Mouse (Mus musculus) heart, postnatal 0 days (tissue): ENCODE results near the gene Vat1l. TPM values are rescaled to one million over a fixed set of nuclear protein-coding genes. Genes with fewer than 3 reads are reported as not detected.

Source experiments
- ATAC-seq: fragments of 200-750 bp; cut with Nextera tagmentation; 2 replicates; pipeline ENCODE4 v1.8.0; 2017; ENCODE audit warnings: low read depth, moderate number of reproducible peaks, moderate library complexity; ENCODE audit not compliant: insufficient read depth
- DNase-seq: peaks from one replicate; pipeline ENCODE4 v3.0.0-alpha.2; 2016; ENCODE audit warnings: low spot score
- H3K27ac ChIP-seq: fragments of 300-500 bp; sonication (generic); 2 replicates; pipeline ENCODE4 v1.5.1; 2014; ENCODE audit warnings: low read depth, mild to moderate bottlenecking
- H3K27me3 ChIP-seq: fragments of 300-500 bp; sonication (generic); 2 replicates; pipeline ENCODE4 v1.6.1; 2014; ENCODE audit warnings: low read length, mixed read lengths; ENCODE audit not compliant: control insufficient read depth, insufficient read depth
- H3K36me3 ChIP-seq: fragments of 300-500 bp; sonication (generic); replicated peaks from 2 replicates; pipeline ENCODE4 v1.6.1; 2014; ENCODE audit warnings: low read length, mixed read lengths; ENCODE audit not compliant: control insufficient read depth, insufficient read depth
- H3K4me1 ChIP-seq: fragments of 300-500 bp; sonication (generic); 2 replicates; pipeline ENCODE4 v1.6.1; 2014; ENCODE audit warnings: antibody characterized with exemption; ENCODE audit not compliant: control insufficient read depth, insufficient read depth
- H3K4me2 ChIP-seq: fragments of 300-500 bp; sonication (generic); 2 replicates; pipeline ENCODE4 v1.6.1; 2014; ENCODE audit warnings: low read depth, mild to moderate bottlenecking, low read length, moderate library complexity
- H3K4me3 ChIP-seq: fragments of 300-500 bp; sonication (generic); 2 replicates; pipeline ENCODE4 v1.5.1; 2014; ENCODE audit warnings: low read depth, low read length
- H3K9ac ChIP-seq: fragments of 300-500 bp; sonication (generic); replicated peaks from 2 replicates; pipeline ENCODE4 v1.6.1; 2014; ENCODE audit warnings: low read depth, low read length, mixed read lengths
- H3K9me3 ChIP-seq: fragments of 300-500 bp; sonication (generic); replicated peaks from 2 replicates; pipeline ENCODE4 v1.6.1; 2016; ENCODE audit warnings: low read length; ENCODE audit not compliant: control insufficient read depth
- CTCF ChIP-seq: IDR thresholded peaks from 2 replicates; pipeline ENCODE4 v1.5.1; 2016; ENCODE audit warnings: antibody characterized with exemption, control low read depth, low read depth
- EP300 ChIP-seq: IDR thresholded peaks from 2 replicates; pipeline ENCODE4 v1.6.1; 2016; ENCODE audit warnings: antibody characterized with exemption, low read depth
- WGBS: fragments of 180-500 bp; shearing (Covaris S2); extraction: QIAGEN DNeasy Blood & Tissue Kit; methylation state at CpG from one replicate; pipeline ENCODE4 v1.1.7; 2014; 5-methylcytosine and 5-hydroxymethylcytosine counted together
- polyA plus RNA-seq: library from polyadenylated mRNA; unstranded; fragments of >200 nt; fragmentation: Nextera tagmentation; extraction: Ambion mirVana; gene quantifications from 2 replicates; pipeline ENCODE4 v1.2.1, GENCODE M21; 2015
- total RNA-seq: library from RNA; depleted of rRNA; stranded (reverse); fragments of >200 nt; gene quantifications from 2 replicates; pipeline ENCODE4 v1.2.3, GENCODE M21; 2014; ENCODE audit warnings: low replicate concordance

Gene Vat1l
- total and polyA plus RNA-seq, 2 experiments from 2014 or later = 0.05 to 1.2 TPM

DNA sequence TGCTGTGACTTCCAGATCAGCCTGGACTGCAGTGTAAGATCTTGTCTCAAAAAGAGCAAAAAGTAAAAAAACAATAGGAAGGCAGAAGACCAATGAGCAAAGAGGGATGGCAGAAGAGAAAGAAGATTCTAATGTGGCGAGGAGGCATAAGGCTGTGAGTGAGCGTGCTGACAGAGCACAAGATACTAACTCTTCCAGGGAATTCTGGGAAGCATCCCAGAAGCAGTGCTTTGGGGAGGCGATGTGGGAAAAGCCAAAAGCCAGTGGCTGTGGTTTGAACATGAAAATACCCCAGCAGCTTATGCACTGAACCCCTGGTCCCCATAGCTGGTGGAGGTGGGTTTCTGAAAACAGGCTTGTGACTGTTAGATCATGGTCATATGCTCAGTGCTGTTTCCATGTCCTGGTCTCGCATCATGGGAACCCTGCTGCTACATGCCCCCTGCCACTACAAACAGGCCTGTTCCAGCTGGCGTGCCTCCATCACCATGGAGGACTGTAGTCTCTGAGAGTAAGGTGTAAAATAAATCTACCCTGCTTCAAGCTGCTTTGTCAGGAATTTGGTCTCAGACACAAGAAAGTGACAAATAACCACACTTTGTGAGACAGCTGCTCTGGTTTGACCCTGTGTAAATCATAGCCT lies 54.4 kb downstream of the Vat1l start:
- ATAC-seq (no peak), DNase-seq (no peak)
- Histone ChIP-seq H3K36me3 (no peaks in the 10 kb centered on the region), H3K9me3 (no peaks in the 10 kb centered on the region), H3K4me1 (no peaks in the 10 kb centered on the region), H3K4me3 (no peak overlapping the region), H3K4me2 (no peak overlapping the region), H3K27ac (no peak overlapping the region), H3K27me3 (no peaks in the 10 kb centered on the region), H3K9ac (no peak overlapping the region)
- TF ChIP-seq EP300 = no peak
- TF ChIP-seq CTCF = no peak
- WGBS = 60% methylated on average over 5 of the region's 5 CpGs

DNA sequence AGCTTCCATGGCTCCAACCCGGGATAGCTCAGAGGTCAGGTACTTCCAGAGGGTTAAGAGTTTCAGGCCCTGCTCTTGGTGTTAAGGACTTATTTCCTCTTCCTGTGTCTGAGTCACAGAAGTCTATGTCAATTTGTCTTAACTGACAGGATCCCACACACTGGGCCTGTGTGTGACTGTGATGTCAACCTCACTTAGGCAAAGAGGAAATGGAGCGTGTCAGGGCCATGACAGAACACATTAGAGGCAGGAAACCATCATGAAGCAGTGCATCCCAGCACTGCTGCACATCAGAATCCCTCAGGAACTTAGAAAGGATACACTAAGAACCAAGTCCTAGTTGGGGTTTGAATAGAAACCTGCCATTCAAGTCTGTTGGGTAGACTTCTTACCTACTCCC lies 56.9 kb downstream of the Vat1l start:
- no peak overlapping the region for H3K4me3 ChIP-seq
- 48% methylated on average over 2 of the region's 2 CpGs for WGBS

DNA sequence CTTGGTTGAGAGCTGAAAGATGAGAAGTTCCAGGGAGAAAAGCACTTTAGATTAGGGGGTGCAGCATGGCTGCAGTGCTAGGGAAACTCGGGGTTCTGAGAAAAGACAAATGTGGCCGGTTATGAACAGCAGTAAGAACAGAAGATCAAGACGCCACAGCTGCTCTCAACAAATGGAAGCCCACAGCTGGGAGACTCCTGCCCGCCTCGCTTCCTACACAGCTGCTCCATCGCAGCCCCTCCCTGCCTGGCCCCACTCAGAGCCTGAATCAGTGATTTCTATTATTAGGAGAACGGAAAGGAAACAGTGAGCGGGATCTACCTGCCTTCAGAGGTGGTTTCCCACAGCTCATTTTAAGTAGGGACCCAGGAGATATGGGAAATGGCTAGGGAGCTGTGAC lies 69.1 kb downstream of the Vat1l start:
- H3K9me3 ChIP-seq = no peaks in the 10 kb centered on the region
- 61% methylated on average over 8 of the region's 8 CpGs for WGBS
- ATAC-seq (no peak), DNase-seq (no peak)
- no peak overlapping the region for H3K4me3 ChIP-seq
- H3K4me2 ChIP-seq = no peak overlapping the region
- TF ChIP-seq CTCF (no peak), EP300 (no peak)
- H3K36me3 ChIP-seq = no peaks in the 10 kb centered on the region
- H3K27ac ChIP-seq = no peak overlapping the region
- no peaks in the 10 kb centered on the region for H3K4me1 ChIP-seq
- H3K9ac ChIP-seq = no peak overlapping the region
- no peaks in the 10 kb centered on the region for H3K27me3 ChIP-seq

More for the DNA sequence above, 56.9 kb downstream of the Vat1l start:
- TF ChIP-seq CTCF = no peak
- no peak for TF ChIP-seq EP300
- no peak for ATAC-seq
- no peak overlapping the region for H3K27ac ChIP-seq
- H3K9ac ChIP-seq = no peak overlapping the region
- no peaks in the 10 kb centered on the region for H3K4me1 ChIP-seq
- H3K36me3 ChIP-seq = no peaks in the 10 kb centered on the region
- H3K27me3 ChIP-seq = no peaks in the 10 kb centered on the region
- DNase-seq = no peak
- H3K9me3 ChIP-seq = no peaks in the 10 kb centered on the region
- no peak overlapping the region for H3K4me2 ChIP-seq

- TF ChIP-seq EP300 (no peak), CTCF (no peak)
- Histone ChIP-seq H3K27me3 (no peaks in the 10 kb centered on the region), H3K36me3 (no peaks in the 10 kb centered on the region), H3K4me1 (no peaks in the 10 kb centered on the region), H3K4me3 (no peak overlapping the region), H3K27ac (no peak overlapping the region), H3K4me2 (no peak overlapping the region), H3K9ac (no peak overlapping the region), H3K9me3 (no peaks in the 10 kb centered on the region)
- ATAC-seq (no peak), DNase-seq (no peak)
- 62% methylated on average over 1 of the region's 1 CpGs for WGBS
These were observed 75.7 kb downstream of the Vat1l start for GRCm38 (mm10) chr8:114281101-114281500.

- Histone ChIP-seq H3K9me3 (no peaks in the 10 kb centered on the region), H3K4me2 (no peak overlapping the region), H3K4me1 (no peaks in the 10 kb centered on the region), H3K9ac (no peak overlapping the region), H3K27me3 (no peaks in the 10 kb centered on the region), H3K4me3 (no peak overlapping the region), H3K27ac (no peak overlapping the region), H3K36me3 (no peaks in the 10 kb centered on the region)
- no peak for DNase-seq
- TF ChIP-seq CTCF (no peak), EP300 (no peak)
- no peak for ATAC-seq
- 69% methylated on average over 11 of the region's 11 CpGs for WGBS
These were observed 89.7 kb downstream of the Vat1l start for GRCm38 (mm10) chr8:114294889-114295748.

DNA sequence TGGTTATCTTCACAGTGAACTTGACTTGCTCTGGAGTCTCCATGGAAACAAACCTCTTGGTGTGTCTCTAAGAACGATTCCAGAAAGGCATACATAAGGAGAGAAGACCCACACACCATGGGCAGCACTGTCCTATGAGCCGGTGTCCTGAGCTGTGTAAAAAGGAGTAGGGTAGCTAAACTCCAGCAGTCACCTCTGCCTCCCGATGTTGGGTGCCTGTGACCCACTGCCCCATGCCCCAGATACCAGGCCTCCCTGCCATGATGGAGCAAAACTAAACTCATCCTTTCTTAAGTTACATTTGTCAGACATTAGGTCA lies 90.3 kb downstream of the Vat1l start:
- TF ChIP-seq EP300 = no peak
- TF ChIP-seq CTCF = no peak
- no peak overlapping the region for H3K27ac ChIP-seq
- H3K9me3 ChIP-seq = no peaks in the 10 kb centered on the region
- no peak overlapping the region for H3K9ac ChIP-seq
- H3K4me3 ChIP-seq = no peak overlapping the region
- H3K36me3 ChIP-seq = no peaks in the 10 kb centered on the region
- WGBS = 80% methylated on average over 3 of the region's 3 CpGs
- DNase-seq (no peak), ATAC-seq (no peak)
- no peaks in the 10 kb centered on the region for H3K4me1 ChIP-seq
- H3K27me3 ChIP-seq = no peaks in the 10 kb centered on the region
- no peak overlapping the region for H3K4me2 ChIP-seq
